Mouse (Mus musculus) liver, postnatal 0 days (tissue): Measurements from ENCODE around the gene Tbc1d5.

Experiments used
- CTCF ChIP-seq: sonication (generic); IDR thresholded peaks from 2 replicates; pipeline ENCODE4 v1.5.1; 2016; ENCODE audit warnings: antibody characterized with exemption, low read depth
- EP300 ChIP-seq: IDR thresholded peaks from 2 replicates; pipeline ENCODE4 v1.6.1; 2016; ENCODE audit warnings: antibody characterized with exemption, low read depth, mild to moderate bottlenecking

DNA sequence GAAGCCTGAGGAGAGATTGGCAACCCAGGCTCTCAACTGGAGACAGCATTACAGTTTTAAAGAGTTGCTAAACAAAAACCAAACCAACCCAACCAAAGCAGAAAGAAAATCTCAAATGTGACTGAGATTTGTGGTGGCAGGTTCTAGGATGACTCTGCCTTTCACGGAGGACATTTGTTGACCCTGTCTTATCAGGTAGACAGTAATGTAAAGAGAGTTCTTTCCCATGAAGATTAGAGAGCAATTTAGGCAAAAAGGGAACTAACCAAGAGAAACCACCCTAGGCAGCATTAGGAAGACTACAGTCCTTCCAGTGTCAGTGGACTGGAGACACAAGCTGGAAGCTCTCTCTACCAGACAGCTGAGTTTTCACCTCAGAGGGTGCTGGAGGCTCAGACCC lies 438.3 kb downstream of the Tbc1d5 start:
- TF ChIP-seq CTCF (no peak), EP300 (no peak)
